Mouse (Mus musculus) effector memory CD4-positive, alpha-beta T cell, adult 5 months (primary cell): ENCODE results near the gene Odr4. TPM values are rescaled to one million over a fixed set of nuclear protein-coding genes. Genes with fewer than 3 reads are reported as not detected.

Source experiments
- polyA plus RNA-seq: library from polyadenylated mRNA; unstranded; fragments of 100-300 nt; shearing (Covaris generic); gene quantifications from one replicate; pipeline ENCODE4 v1.2.1, GENCODE M21; 2017

The Odr4 gene
- polyA plus RNA-seq: 19.6 TPM

GRCm38 (mm10) chr1:150392638-150393487 is at the start of gene Odr4, which contains the start of gene Tpr:
Odr4 (minus strand) TSS chr1:150393080.
Tpr (plus strand) TSS chr1:150392838.

GRCm38 (mm10) chr1:150319205-150319604 is 73.7 kb downstream of the Odr4 start, which contains the start of gene Pdc:
Pdc (plus strand) TSS chr1:150319417.

Other genes starting within 250 kb of the Odr4 start
- gene Pdc, start 73.7 kb downstream of the Odr4 start, polyA plus RNA-seq: not detected
- 234 TPM for gene Tpr, start 242 bp downstream of the Odr4 start, polyA plus RNA-seq
- gene Prg4, start 73.1 kb upstream of the Odr4 start, polyA plus RNA-seq: 1.2 TPM